Mouse (Mus musculus) cerebellum, postnatal 10 days (tissue): Measurements from ENCODE around the gene Krt25.

ENCODE experiments used
- DNase-seq, 2 experiments: peaks; one replicate each; pipeline ENCODE4 v3.0.0; 2021; ENCODE audit warnings: mixed read lengths in 2 of 2

Gene Krt25

DNA sequence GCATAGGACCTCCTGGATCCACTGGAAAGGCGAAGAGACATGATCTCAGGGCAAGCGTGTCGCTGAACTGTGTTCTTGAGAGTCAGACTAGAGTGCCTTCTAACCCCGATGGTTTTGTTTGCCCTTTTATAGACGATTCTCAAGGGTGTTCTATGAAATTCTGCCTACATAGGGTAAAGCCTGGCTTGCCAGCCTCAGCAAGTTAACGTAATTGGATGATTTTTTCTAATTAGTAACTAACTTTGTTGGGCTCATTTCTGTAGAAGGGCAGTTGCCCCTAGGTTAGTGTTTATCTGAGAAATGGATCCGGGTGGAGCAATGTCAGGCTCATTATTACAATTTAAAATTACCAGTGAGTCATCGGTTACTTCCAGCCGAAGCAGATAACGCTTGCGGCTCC, at the start of gene Krt25:
Gene Krt25, minus strand, starts transcription at position 101 of the 400 bp plus-strand sequence.
- no peak for DNase-seq

DNA sequence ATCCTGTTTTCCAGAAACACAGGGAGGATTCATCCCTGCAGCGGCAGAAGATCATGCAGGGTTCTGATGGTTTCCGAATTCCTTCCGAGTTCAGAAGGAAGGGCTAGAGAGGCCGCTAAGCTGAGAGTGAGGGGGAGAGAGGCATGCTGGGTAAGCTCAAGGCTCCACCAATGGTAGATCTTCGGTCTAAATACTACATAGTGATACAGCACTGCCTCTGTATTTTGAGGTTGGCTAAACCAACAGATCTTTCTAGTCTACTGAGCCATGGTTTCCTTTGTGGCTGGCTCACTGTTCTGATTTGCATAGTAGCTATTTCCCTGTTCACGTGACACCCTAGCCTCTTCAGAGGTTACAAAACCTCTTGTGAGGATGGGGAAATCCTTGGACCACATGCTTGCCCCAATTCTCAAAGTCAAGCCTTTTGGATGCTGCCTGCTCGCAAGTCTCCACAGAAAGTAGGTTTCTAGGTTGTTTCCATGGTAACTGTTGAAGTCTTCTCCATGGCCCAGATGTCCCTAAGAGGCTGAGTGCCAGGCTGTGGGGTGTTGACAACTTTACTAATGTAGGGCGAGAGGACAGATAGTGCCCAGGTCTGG, 47.2 kb upstream of the Krt25 start:
- DNase-seq, result peak; percentile 70 to 73

DNA sequence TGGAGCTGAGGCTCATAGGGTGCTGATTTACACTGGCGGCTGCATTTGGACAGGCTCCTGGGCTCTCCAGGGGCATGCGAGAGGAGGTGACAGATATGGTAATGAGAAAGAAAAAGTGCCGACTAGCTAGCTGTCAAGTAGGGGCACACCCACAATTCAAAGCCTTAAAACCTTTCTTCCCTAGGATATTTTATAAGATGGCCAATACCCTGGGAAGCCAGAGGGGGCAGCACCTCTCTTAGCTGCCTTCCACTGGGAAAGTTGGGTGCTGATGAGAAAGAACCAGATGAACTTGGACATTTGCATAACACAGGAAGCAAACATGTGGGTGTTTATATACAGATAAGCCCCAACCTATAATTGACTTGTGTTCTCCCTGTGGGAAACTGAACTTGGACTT, 46.5 kb upstream of the Krt25 start:
- peak; percentile 38 to 61 for DNase-seq

DNA sequence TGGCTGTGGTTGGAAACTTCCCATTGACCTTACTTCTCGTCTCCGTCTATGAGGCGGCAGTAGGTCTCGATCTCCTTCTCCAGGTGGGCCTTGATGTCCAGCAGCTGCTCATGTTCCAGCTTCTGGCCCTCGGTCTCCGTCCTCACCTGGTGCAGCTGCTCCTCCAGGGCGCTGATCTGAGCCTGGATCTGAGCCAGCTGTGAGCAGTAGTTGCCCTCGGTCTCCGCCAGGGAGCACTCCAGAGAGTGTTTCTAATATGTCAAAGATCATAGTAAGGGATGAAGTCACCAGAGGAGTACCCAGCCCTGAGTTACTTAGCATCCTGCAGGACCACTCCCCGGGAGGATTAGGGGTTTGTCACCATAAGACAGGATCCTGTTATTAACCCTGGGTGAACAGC, 44.0 kb upstream of the Krt25 start:
- DNase-seq, result peak; percentile 51 to 65

DNA sequence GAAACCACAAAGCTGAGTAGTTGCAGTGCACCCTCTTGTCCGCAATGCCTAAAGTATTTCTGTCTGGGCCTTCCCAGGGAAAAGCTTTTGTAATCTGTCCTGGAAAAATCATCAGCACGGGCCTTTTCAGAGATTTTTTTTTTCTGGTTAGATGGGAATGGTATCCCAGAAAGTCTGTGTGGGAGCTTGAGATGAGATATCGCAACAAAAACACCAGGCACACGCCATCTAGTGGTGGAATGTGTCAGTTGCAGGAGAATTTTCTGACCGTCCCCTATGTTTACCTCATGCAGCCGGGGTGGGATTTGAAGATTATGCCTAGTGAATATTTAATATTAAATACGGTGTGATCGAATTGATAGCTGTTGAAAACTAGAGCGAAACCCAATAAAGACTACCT, 41.7 kb upstream of the Krt25 start:
- DNase-seq, result peak; percentile 55 to 66

DNA sequence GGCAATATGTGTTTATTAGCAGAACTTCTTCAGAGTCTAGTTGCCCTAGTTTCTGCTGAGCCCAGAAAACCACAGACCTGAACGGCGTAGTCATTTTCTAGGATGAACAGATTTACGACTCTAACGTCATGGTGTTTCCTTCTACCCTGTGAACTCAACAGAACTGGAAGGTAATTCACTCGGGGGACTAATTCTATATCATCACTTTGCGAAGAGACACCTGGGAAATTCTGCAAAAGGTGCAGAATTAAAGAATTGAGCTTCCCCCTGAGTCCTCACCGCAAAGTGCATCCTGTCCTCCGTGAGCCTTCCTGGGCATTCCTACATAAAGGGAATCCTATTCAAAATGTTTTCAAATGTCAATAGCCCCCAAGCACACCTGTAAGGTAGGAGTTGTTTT, 38.7 kb upstream of the Krt25 start:
- DNase-seq, result no peak

DNA sequence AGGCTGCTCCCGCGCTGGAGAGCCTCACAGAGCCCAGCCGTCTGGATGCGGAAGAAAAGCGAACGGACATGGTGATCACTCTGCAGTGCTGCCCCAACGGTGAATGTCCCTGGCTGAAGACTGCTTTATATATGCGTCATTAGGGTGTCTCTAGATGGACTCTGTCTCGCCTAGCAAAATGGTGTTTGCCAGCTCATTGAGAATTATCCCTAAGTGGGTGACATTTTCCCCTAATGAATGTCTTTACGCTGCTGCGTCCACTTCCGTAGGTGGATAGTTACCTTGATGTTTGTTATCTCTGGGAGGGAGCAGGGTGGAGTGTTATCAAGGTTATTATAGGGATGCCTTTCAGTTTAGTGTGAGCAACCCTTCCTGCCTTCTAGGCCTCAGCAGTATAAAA, 28.3 kb upstream of the Krt25 start, which contains the start of gene Krt27:
Gene Krt27, minus strand, starts transcription at position 101 of the 400 bp plus-strand sequence.
- DNase-seq, result no peak

DNA sequence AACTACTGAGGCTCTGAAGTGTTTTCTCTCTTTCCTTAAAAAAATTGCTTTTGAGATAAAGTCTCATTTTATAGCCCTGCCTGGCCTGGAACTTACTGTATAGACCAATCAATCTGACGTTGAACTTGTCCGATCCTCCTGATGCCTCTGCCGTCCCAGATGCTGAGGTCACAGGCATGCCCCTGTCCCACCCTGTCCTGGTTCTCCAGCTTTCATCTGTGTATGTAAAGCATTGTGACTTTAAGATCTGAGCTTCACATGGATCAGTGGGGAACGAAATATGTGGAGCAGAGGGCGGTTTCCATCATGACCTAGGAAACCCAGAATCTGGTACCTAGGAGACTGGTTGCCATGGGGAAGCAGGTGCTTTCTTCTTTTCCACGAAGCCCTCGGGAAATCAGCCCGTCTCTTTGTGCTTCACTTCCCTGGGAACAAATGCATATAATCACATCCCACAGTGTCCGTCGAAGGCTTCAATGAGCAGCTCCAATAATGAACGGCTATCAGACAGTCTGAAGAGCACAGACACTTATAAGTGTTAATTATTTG, 16.6 kb upstream of the Krt25 start:
- no peak for DNase-seq

DNA sequence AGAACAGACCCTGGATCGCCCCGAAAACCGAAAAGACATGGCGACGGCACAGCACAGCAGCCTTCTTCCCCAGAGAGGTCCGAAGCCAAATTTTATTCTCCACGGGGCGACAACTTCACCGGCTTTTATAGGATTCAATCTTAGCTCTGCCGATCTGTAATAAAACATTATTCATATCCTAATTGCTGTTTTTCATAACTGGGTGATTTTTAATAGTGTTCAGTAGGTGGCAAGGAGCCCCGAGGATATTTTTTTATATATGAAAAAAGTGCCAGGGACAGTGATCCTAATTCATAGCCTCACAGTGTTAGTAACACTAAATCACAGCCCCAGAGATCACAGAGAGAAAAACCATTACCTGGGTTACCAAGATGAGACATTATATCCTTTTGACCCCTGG, 15.1 kb upstream of the Krt25 start, which contains the start of gene Krt26:
Gene Krt26, minus strand, starts transcription at position 101 of the 400 bp plus-strand sequence.
- no peak for DNase-seq

DNA sequence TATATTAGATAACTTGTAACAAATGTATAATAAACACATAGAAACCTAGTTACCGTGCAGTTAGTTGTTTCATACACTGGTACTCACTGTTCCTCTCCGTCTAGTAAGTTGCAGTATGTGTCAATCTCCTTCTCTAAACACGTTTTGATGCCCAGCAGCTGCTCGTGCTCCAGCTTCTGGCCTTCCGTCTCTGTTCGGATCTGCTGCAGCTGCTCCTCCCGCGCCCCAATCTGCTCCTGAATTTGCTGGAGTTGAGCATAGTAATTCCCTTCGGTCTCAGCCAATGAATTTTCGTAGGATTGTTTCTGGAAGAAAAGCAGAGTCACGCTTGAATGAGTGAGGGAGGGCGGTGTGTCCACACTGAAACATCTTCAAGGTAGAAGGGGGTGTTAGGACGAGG, 10.7 kb upstream of the Krt25 start:
- peak; percentile 14 to 20 for DNase-seq

DNA sequence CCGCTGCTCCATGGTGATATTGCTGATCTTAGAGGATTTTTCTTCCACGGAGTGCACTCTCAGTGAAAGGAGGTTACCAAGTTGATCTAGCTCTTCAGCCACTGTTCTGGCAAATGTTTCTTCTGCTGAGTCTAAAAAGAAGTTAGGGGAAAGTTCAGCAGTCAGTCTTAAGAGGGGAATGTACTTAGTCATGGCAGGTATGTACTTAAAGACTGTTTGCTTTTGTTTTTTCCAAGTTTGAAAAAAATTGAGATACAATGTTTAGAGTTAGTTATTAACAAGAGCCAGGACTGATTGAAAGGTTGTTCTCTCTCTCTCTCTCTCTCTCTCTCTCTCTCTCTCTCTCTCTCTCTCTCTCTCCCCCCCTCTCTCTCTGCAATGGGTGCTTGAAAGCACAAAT, 6.9 kb upstream of the Krt25 start:
- DNase-seq, result no peak

DNA sequence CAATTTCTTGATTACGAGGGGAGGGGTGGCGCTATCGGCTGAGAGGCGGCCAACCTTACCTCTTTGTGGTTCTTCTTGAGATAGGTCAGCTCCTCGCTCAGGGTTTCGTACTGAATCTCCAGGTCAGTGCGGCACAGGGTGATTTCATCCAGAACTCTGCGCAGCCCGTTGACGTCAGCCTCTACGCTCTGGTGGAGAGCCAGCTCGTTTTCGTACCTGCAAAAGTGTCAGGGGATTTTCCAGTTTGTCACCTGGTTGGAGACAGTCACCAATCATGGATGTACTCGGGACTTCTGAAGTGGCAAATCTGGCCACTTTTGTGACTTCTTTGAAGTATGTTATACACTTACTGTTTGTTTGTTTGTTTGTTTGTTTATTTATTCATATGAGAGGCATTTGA, 1.7 kb downstream of the Krt25 start:
- DNase-seq, result no peak

DNA sequence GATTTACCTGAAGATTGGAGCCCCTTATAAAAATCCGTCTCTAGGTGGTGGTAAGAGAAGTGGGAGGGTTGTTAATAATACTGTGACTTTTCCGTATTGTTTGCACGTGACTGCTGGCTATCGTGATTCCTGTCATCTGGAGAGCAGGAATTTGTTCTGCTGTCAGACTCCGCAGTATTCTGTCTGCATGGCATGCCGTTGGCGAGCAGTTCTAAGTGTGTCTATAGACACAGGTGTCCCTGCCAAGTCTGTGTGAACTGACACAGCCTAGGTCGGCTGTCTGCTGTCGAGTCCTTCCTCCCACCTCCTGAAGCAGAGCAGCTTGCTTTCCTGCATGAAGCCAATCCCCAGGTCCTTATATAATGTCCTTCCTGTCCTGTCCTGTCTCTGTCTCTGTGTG, 3.6 kb downstream of the Krt25 start:
- DNase-seq, result no peak

DNA sequence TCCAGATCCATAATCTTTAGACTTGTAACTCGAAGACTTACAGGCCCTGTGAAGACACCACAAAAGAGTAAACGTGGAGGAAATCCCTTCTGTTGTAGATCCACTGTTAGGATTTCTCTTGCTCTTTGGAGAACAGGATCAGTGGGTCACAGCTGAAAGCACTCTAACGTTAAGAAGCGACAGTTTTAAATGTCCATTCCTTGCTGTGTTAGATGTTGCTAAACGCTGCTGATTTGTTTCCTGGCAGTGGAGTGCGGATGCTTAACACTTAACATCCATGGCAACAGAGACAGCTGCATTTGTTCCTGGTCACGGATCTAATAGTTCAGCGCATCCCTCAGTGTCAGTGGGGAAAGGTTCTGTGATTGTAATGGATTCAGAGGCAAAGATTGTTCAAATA, 6.2 kb downstream of the Krt25 start:
- no peak for DNase-seq

DNA sequence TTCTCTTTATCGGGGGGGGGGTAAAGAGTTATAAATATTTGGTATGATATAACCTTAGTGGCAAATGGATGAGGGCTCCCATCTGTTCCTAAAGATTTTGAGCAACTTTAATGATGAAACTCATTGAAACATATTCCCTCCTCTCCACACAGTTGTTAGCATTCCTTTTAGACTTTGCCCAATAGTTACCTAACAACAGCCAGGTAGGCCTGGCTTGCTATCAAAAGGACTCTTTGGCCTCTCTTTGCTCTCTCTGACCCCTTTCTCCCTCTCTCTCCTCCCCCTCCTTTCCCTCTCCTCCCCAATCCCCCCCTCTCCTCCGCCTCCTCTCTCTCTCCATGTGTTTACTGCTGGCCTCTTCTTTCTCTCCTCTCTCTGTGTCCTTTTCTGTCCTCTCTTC, 8.2 kb downstream of the Krt25 start:
- no peak for DNase-seq

DNA sequence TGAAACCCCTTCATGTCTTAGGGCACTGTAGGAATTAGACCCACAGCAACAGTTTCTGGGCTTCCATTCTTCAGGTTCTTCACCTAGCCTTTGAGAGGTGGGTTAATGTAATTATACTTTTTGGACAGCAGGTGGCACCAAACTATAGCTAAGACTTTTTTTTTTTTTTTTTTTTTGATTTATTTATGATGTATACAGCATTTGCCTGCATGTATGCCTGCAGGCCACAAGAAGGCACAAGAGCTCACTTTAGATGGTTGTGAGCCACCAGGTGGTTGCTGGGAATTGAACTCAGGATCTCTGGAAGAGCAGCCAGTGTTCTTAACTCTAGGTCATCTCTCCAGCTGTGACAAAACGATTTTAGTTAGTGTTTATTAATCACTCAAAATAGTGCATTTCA, 11.9 kb downstream of the Krt25 start:
- peak; percentile 21 to 62 for DNase-seq

DNA sequence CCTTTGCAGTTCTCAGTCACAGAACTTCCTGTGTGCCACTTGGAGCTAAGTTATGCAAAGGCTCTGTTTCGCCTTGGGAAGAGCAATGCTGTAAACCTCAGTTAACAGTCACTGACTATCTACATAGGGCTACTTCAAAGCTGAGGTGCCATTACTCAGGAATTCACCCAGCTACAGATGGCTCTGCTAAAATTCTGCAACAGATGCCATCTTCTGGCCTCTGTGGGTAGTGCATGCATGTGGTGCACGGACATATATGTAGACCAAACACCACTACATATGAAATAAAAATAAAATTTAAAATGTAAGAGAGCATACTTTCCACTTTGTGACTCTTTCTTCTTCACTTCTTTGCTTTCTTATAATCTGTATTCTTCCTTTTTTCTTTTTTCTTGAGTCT, 15.2 kb downstream of the Krt25 start:
- peak; percentile 78 to 79 for DNase-seq

DNA sequence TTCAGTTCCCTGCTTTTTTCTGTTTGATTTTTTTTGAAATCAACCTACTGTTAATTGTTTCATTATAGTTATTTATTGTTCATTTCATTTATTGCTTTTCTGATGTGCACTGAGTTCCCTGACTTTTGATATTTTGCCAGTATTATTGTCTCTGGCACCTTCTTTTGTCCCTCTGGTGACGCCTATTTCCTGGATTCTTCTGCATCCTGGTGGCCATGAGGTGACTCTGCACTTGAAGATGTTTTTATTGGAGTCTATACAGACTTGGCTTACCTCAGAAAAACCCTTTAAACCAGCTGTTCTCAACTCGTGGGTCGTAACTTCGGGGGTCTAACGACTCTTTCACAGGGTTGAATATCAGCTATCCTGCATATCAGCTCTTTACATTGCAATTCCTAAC, 27.7 kb downstream of the Krt25 start:
- peak in 1 of 2 experiments; percentile 42 for DNase-seq

DNA sequence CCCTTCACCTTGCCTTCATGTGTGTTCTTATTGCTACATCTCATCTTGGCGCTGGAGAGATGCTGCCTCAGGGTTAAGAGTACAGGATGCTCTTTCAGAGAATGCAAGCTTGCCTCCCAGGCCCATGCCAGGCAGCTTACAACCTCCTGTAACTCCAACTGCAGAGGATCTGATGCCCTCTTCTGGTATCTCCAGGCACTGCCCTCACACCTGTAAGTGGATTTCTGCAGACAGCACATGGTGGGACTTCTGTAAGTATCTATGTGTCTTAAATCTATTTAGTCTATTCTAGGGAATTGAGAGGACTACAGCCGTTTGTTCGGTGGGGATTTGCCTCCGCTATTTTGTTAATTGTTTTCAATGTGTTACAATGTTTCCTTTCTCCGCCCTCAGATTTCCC, 29.9 kb downstream of the Krt25 start:
- peak; percentile 78 to 82 for DNase-seq

DNA sequence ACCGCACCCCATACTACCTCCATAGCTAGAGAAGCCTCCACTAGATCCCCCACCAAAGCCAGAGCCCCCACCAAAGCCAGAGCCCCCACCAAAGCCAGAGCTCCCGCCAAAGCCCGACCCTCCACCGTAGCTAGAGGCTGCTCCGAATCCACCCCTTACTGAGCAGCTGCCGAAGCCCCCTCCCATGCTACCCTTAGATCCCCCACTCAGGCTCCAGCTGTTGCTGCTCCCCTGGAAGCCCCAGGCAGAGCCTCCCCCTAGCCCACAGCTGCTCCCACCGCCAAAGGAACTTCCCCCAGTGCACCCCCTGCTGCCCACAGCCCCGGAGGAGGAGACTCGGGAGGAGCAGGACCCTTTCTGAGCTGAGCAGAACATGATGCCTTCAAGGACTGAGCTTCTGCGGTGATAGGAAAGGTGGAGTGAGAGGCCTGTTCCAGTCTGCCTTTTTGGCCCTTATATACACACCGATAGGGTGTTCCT, 37.9 kb downstream of the Krt25 start, which contains the start of gene Krt24:
Gene Krt24, minus strand, starts transcription at position 430 of the 480 bp plus-strand sequence.
- DNase-seq, result peak in 1 of 2 experiments; percentile 14

DNA sequence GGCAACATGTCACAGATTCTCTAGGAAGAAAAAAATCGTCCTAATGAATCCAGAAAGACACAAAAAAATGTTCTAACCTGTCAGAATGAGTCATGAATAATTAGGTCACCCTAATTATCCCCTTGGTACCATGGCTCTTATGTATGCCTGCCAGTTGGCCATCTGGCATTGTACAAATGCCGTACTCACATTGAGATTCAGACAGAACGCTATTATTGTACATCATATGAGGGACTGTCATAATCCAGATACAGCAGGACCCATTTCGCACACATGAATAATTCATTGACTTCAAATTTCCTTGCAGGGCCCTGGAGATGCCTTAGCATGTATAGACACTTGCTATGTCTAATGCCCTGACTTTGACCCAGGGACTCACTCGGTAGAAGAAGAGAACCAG, 38.7 kb downstream of the Krt25 start:
- peak; percentile 44 to 48 for DNase-seq

DNA sequence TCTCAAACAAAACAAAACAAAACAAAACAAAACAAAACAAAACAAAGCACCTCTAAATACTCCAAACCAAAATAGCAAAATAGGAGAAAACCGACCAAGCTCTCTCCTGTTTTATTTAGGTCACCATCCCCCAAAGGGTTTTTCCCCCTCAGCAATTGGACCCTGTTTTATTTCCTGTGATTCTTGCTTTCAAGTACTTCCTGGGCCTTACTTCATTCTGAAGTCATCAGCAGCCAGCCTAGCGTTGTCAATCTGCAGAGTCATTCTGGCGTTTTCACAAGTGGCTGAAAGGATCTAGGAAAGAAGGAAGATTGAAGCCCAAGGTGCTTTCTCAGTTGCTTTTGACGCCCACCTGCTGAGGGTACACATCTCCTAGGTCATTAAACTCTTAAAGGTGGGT, 39.4 kb downstream of the Krt25 start:
- peak in 1 of 2 experiments; percentile 19 for DNase-seq

DNA sequence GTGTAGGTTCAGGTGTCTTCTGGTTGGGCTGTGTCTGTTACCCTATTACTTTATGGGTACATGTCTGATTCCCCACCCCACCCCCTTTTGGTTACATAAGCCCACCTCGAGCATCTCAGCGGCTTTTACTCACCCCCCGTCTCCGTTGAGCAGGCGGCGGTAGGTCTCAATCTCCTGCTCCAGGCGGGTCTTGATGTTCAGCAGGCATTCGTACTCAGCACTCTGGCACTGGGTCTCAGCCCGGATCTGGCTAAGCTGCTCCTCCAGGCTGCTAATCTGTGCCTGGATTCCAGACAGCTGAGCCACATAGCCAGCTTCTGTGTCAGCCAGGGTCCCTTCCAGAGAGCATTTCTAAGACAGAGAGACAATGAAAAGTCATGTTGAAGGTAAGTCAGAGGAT, 41.6 kb downstream of the Krt25 start:
- DNase-seq, result peak; percentile 32 to 49

DNA sequence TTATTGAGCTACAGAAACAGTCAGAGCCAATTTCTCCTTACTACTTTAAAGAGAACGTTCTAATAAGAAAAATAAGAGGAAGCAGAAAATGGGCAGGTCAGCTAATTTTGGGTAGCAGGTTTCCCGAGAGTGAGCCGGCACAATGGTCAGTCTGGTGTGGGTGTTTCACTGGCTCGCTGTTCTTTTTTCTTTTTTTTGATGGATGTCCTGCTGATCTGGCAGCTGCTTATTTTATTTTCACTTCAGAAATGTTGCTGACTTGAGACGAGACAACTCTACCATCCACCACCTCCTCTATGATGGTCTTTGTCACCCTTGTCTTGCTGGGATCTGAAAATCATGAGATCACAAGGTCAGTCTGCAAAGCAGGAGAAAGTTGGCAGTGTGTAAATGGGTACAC, 42.8 kb downstream of the Krt25 start:
- DNase-seq, result peak in 1 of 2 experiments; percentile 25

DNA sequence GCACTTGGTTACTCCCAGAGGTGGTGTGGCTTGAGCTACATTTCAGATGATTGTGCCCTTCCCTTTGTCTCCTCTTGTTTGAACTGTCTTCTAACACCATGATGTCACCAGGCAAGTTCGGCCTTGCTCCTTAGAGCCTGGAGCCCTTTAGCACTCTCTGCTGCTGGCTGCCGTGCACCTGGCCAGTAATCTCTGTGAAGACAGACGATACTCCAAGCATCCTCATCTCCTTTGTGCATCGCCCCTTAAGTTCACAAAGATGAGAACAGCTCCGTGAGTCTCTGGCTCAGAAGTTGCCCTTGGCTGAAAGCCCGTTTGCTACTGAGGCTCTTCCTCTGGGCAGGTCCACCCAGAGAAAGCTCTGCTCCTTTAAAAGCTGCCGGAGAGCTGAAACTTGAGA, 46.0 kb downstream of the Krt25 start:
- DNase-seq, result no peak
